In genomic region chr11:88583259-88583833, GRCm38 (mm10) we compare ENCODE assay signal across 9 mouse cellular contexts.
DNase-seq lines count a peak whose midpoint lies in the region; ATAC-seq and TF ChIP-seq lines count a peak whose summit lies in the region.
"Had no signal": no experiment of that assay in that cellular context is flagged by ENCODE, and none has a peak within 500 bp of the region (broad histone marks: within the 10 kb centered on the region; RNA-seq: fewer than 3 reads in every experiment).

No protein-coding gene starts in this region.

- no peak for DNase-seq in lung, embryonic 14.5 days
- no peak for DNase-seq in lung, postnatal 4 days
- DNase-seq in embryonic facial prominence, embryonic 11.5 days (ENCODE audit: low spot score) = peak; percentile 67
- no peak for DNase-seq in spleen, postnatal 10 days (ENCODE audit: low spot score in 2 of 2)
- DNase-seq in adipocyte (ENCODE audit: low spot score) = no peak
- DNase-seq: liver, embryonic 13.5 days had no signal

- H3K4me2 ChIP-seq in lung, embryonic 14.5 days = peak overlapping the region; percentile 40
- no peak overlapping the region for H3K4me2 ChIP-seq in embryonic facial prominence, embryonic 11.5 days (ENCODE audit: low read depth, low read length)
- H3K4me2 ChIP-seq in intestine, postnatal 0 days (replicated peaks; ENCODE audit: low read depth) = no peak overlapping the region; the same call in 1 of the 2 replicates

- no peak for TF ChIP-seq CTCF in lung, embryonic 14.5 days (IDR thresholded peaks at IDR 0.05; ENCODE audit: low read depth)
- TF ChIP-seq CTCF in intestine, postnatal 0 days (IDR thresholded peaks at IDR 0.05; ENCODE audit: low read depth) = no peak
- no peak for TF ChIP-seq CTCF in olfactory bulb, adult 2 months (IDR thresholded peaks at IDR 0.05; ENCODE audit: insufficient read depth, low read depth, low read length)

- H3K27me3 ChIP-seq in lung, embryonic 14.5 days (ENCODE audit: insufficient read depth, low read length) = no peaks in the 10 kb centered on the region
- H3K27me3 ChIP-seq in embryonic facial prominence, embryonic 11.5 days (ENCODE audit: control insufficient read depth, insufficient read depth, low read length) = no peaks in the 10 kb centered on the region
- H3K27me3 ChIP-seq in intestine, postnatal 0 days (replicated peaks; ENCODE audit: control insufficient read depth, insufficient read depth, low read length) = no peaks in the 10 kb centered on the region
- H3K27me3 ChIP-seq: liver, embryonic 13.5 days had no signal

- H3K27ac ChIP-seq in lung, embryonic 14.5 days (ENCODE audit: low read depth) = peak overlapping the region; percentile 81
- peak overlapping the region; percentile 82 for H3K27ac ChIP-seq in embryonic facial prominence, embryonic 11.5 days (replicated peaks; ENCODE audit: low read depth, low read length)
- H3K27ac ChIP-seq in intestine, postnatal 0 days (ENCODE audit: low read depth, low read length) = peak overlapping the region; percentile 46
- H3K27ac ChIP-seq in olfactory bulb, adult 2 months (ENCODE audit: insufficient read depth, low read depth, low read length) = peak overlapping the region; percentile 39

- no peak for ATAC-seq in lung, embryonic 14.5 days (ENCODE audit: insufficient read depth)
- ATAC-seq in embryonic facial prominence, embryonic 11.5 days (replicated peaks; ENCODE audit: insufficient number of reproducible peaks, low FRiP score, low TSS enrichment, low read depth) = peak; percentile 30
- ATAC-seq in intestine, postnatal 0 days = no peak
- ATAC-seq in erythroid progenitor cell, adult 5-6 weeks (replicated peaks; ENCODE audit: low FRiP score, poor library complexity, severe bottlenecking) = no peak

- H3K4me3 ChIP-seq in lung, embryonic 14.5 days (ENCODE audit: low read depth, low read length) = no peak overlapping the region
- no peak overlapping the region for H3K4me3 ChIP-seq in embryonic facial prominence, embryonic 11.5 days (ENCODE audit: low read depth, low read length)
- no peak overlapping the region for H3K4me3 ChIP-seq in intestine, postnatal 0 days (ENCODE audit: low read depth, low read length)
- H3K4me3 ChIP-seq in olfactory bulb, adult 2 months (ENCODE audit: insufficient read depth, low read depth, low read length) = no peak overlapping the region
- H3K4me3 ChIP-seq: liver, embryonic 13.5 days had no signal

- TF ChIP-seq POLR2A in olfactory bulb, adult 2 months (IDR thresholded peaks at IDR 0.05; ENCODE audit: insufficient read depth, low read depth, low read length) = no peak

- no peaks in the 10 kb centered on the region; the same call in 1 of the 2 replicates for H3K36me3 ChIP-seq in lung, embryonic 14.5 days (ENCODE audit: insufficient read depth)
- H3K36me3 ChIP-seq in embryonic facial prominence, embryonic 11.5 days (replicated peaks; ENCODE audit: control insufficient read depth, insufficient read depth, low read depth, low read length) = no peaks in the 10 kb centered on the region
- H3K36me3 ChIP-seq in intestine, postnatal 0 days (ENCODE audit: control insufficient read depth, insufficient read depth) = 0 out of 2 replicates have a peak, but pooled peaks cover 5% of the 10 kb centered on the region
- H3K36me3 ChIP-seq: liver, embryonic 13.5 days had no signal

- 12% methylated on average over 8 of the region's 8 CpGs for WGBS in lung, embryonic 14.5 days
- WGBS in embryonic facial prominence, embryonic 11.5 days = 3% methylated on average over 8 of the region's 8 CpGs
- 32% methylated on average over 8 of the region's 8 CpGs for WGBS in intestine, postnatal 0 days
- 51% methylated on average over 8 of the region's 8 CpGs for WGBS in olfactory bulb, adult 2 months

- no peaks in the 10 kb centered on the region for H3K9me3 ChIP-seq in lung, embryonic 14.5 days (ENCODE audit: low read depth, low read length)
- H3K9me3 ChIP-seq in embryonic facial prominence, embryonic 11.5 days (replicated peaks; ENCODE audit: control insufficient read depth, low read length) = no peaks in the 10 kb centered on the region
- no peaks in the 10 kb centered on the region for H3K9me3 ChIP-seq in intestine, postnatal 0 days (ENCODE audit: control insufficient read depth)
- H3K9me3 ChIP-seq: liver, embryonic 13.5 days had no signal

- no peak overlapping the region; the same call in 1 of the 2 replicates for H3K9ac ChIP-seq in lung, embryonic 14.5 days
- H3K9ac ChIP-seq in embryonic facial prominence, embryonic 11.5 days (replicated peaks; ENCODE audit: low read length) = no peak overlapping the region; the same call in 1 of the 2 replicates
- no peak overlapping the region for H3K9ac ChIP-seq in intestine, postnatal 0 days (ENCODE audit: low read depth, low read length)
- H3K9ac ChIP-seq: liver, embryonic 13.5 days had no signal

- H3K4me1 ChIP-seq in lung, embryonic 14.5 days (ENCODE audit: insufficient read depth) = peaks cover 46% of the 10 kb centered on the region
- peaks cover 24% of the 10 kb centered on the region for H3K4me1 ChIP-seq in embryonic facial prominence, embryonic 11.5 days (ENCODE audit: control insufficient read depth, insufficient read depth, low read length)
- H3K4me1 ChIP-seq in intestine, postnatal 0 days (replicated peaks; ENCODE audit: control insufficient read depth, insufficient read depth, low read length) = peaks cover 14% of the 10 kb centered on the region; the same call in 1 of the 2 replicates
- peaks cover 35% of the 10 kb centered on the region for H3K4me1 ChIP-seq in olfactory bulb, adult 2 months (ENCODE audit: control insufficient read depth, insufficient read depth, low read length)
